Mouse (Mus musculus) right cerebral cortex, postnatal 10 days (tissue): ENCODE data around the gene Rpl9.

Experiments used
- DNase-seq, 2 experiments: peaks; one replicate each; pipeline ENCODE4 v3.0.0; 2021; ENCODE audit warnings: low spot score in 2 of 2

The Rpl9 gene

GRCm38 (mm10) chr5:65390648-65391644, at the start of gene Rpl9, which contains the start of gene Lias:
Rpl9 (minus strand) TSS chr5:65391444.
Lias (plus strand) TSS chr5:65391497.
- peak; percentile 99 to 100 for DNase-seq

DNA sequence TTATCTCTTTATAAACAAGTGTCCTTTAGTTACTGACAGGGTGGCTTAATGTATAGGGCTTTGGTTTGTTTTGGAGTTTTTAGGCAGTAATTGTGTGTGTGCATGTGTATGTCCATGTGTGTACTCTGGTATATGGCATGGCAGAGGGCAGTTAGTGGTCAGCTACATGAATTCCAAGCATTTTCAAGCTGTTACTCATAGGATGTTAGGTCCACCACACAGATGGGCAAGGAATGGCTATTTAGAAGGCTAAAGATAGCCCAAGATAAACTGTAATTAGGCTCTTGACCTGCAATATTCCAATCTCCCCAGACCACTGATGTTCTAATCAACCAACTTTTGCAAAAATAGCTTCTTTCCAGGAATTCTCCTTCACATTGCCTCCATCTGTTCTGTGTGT, 46.8 kb upstream of the Rpl9 start:
- DNase-seq, result no peak

DNA sequence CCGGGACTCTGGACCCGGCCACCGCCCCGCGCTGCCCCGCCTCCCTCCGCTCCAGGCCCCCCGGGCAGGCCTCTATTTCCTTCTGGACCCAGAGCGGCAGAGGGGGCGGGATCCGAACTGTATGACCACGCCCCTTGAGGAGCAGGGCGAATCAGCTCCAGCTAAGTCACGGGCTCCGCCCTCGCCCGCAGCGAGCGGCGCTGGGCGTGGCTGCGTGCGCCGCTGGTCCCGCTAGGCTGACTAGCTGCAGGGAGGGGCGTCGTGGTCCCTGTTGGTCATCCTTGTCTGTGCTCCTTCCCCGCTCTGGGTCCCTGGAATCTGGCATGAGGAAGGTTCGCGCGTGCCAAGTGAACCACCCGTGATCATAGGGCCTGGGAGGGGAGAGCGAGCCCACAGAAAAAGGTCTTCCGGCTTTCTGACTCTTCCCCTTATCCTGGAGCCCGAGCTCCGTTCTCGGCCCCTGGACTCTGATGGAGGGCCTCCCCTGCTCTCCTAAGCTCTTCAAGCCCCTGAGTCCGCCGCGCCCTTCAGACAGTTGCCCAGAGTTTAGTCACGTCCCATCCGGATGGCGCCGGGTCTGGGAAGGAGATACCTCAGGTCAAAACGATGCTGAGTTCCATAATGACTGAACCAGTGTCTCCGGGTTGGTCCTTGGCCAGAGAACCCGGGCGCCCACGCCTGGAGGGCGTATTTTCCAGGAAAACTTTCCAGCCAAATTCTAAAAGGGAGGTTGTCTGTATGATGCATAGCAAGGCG, 44.7 kb upstream of the Rpl9 start, which contains the start of gene Ugdh:
Ugdh (minus strand) TSS at position 144 of the 756 bp plus-strand sequence.
- DNase-seq, result peak; percentile 97 to 98

GRCm38 (mm10) chr5:65435363-65435805, 44.1 kb upstream of the Rpl9 start:
- no peak for DNase-seq

DNA sequence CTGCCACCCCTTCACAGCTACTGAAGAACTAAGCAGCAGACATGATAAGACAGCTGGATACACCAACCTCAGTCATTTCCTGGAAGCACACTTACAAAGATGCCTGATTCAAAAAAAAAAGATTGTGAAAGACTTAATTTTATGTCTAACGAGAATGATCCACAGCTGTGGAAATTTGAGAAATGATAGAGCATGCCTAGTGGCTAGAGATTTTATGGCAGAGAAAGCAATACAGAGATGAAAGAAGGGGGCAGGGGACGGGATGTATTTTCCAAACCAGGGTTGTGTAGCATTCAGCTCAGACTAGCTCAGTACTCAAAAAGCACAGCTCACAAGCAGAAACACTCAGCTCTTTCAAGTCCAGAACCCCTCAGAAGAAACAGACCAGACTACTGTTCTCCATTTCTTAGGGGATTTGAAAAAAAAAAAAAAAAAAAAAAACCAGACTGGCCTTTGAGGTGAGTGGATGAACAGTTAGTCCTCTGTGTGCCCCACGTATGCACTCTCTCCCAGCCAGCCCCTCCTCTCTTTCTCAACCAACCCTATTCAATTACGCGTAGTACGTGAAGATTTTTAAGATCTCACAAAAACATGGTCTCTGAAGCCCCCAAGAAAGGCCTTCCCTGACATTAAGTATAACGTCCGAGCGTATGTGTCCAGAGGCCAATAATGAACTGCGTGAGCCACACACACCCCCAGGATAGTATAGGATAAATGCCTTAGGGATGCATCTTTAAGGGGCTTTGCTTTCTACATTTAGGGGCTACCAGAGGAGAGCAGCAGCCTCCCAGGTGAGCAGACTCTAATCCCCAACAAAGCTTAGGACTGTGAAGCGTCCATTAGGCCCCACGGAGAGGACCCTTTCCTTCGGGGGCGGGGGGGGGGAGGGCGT, 43.5 kb upstream of the Rpl9 start:
- peak; percentile 44 to 65 for DNase-seq

DNA sequence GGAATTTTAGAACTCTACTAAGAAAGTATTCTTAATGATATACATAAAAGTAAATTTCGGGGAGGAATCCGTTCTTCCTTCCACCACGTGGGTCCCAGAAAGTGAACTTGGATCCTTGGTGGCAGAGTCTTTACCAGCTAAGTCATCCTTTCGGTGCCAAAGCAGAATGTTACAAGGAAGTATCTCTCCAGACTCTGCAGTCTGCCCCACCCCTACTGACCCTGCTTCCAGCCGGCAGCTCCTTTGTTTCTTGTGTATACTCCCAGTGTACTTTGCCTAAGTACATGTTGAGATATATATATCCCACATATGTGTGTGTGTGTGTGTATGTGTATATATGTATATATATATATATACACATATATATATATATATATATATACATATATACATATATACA, 38.2 kb upstream of the Rpl9 start:
- DNase-seq, result no peak

DNA sequence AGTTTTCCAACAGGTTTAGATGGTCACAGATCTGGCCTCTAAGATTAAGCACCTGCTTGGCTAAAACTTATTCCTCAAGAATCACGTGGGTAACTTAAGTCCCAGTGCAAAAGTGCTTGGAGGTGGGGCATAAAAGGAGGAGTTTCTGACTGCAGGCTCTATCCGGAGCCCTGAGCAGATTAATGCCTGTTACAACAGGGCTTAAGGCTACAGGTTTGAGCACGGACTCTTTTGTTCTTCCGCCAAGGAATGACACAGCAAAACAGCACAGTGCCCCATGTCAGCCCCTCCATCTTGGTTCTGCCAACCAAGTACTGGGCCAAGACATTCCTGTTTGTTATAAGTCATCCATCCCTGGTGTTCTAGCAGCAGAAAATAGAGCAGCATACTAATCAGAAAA, 37.1 kb upstream of the Rpl9 start:
- no peak for DNase-seq

DNA sequence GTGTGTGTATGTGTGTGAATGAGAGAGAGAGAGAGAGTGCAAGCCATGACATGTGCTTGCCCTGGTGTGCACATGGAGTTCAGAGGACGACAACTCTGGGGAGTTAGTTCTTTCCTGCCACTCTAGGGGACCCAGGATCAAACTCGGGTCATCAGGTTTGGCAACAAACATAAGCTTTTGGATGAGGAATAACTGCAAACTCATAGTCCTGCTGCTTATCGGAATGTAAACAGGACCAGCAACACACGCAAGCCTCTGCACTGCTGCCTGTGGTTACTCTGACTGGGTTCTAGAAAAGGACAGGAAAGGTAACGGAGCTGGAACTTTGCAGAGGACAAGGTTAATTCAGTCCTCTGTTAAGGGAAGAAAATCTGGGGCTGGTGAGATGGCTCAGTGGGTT, 34.0 kb upstream of the Rpl9 start:
- no peak for DNase-seq

- DNase-seq, result no peak
Measured at GRCm38 (mm10) chr5:65424215-65424614, 33.0 kb upstream of the Rpl9 start.

DNA sequence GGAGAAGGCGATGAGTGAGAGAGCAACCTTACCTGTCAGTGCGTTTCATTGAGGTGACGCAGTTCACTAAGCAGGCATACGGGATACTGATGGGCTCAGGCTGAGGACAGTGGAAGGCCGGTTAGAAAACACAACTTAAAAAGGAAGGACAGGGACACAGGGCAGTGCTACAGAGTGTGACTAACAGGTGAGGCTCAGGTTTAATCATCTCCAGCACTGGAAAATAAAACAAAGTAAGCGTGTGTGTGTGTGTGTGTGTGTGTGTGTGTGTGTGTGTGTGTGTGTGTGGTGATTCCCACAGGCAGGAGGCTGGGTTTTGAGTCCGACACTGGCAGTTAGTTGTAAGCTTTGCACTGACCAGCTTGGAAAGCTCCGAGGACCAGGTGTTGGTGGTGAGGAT, 31.6 kb upstream of the Rpl9 start:
- DNase-seq, result no peak

DNA sequence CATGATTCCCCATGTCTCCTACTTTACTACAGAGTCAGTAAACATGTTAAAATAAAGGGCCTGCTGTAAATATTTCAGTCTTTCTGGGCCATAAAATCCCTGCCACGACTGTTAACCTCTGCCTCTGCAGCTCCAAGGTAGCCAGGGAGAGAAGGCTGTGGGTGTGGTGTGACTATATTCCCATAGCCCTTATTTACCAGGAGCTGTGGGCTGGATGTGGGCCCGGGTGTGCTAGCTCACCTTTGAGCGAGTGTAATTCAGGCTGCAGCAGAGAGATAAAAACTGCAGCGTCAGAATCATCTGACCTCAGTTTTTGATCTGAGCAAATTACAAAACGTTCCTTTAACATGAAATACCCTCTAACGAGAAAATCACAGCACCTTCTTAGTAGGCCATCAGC, 29.6 kb upstream of the Rpl9 start:
- DNase-seq, result no peak

DNA sequence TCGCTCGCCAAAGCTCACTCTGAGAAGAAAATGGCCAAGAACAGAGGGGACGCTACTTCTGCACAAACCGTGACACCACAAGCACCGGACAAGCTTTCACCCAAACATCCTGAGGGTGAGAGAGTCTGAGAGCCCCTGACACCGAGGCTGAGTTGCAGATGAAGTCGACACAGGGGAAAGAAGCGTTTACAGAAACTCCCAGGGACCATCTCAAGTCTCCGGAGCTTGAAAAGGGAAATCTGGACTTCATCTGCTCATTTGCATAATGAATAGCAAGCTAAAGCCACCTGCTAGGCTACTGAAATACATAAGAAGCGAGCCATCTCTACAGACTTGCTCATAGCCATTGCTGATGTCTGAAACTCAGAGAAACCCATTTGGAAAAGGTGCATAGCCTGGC, 27.9 kb upstream of the Rpl9 start:
- DNase-seq, result no peak

DNA sequence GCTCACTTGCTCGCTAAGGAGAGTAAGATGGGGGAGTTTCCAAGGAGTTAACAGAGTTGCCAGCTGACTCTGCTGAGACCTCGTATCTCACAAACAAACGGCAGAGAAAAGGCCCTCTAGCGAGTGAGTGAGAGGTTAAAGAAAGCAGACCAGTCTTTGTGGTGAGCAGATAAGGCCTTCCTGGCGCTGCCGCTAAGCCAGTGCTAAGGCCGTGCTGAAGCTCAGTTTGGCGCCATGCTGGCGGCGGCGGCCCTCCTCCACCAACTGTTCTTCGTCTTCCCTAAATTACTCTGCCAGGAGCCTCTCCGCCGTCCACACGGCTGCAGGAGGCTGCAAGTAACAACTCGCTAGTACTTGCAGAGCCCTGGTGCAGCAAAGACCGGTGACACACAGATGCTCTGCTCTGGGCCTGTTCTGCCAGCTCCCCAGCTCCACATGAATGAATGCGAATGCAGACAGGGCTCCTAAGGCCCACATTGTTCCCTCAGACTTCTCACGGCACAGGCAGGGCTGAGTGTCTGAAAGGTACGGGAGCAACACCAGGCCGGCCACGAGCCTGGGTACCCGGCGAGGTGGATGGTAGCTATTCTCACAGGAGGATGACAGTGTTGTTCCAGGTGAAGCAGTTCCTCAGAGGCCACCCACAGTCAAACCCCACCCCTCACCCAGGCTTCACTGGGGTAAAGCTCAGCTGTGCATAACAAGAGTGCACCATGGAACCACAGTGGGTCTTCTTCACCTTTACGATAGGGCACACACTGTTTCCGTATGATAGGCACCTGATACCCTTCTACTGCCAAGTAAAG, 24.6 kb upstream of the Rpl9 start:
- DNase-seq, result no peak

DNA sequence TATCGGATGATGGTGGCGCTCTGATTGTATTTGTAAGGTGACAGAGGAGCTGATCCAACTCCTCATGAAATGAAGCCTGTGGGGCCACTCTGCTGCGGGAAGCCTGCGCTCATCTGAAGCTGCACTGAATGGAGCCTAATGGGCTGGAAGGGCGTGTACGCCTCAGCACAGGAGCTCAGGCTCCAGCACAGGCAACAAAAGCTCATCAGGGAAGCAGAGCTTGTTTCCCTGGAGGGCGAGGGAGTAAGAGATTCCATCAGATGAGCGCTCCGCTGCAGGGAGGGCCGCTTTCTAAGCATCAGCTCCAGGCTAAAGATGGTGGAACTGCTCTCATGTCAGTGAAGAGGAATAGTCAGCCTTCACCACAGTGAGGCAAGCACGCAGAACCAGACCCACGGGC, 16.7 kb upstream of the Rpl9 start:
- DNase-seq, result no peak

- peak; percentile 85 to 88 for DNase-seq
Measured at GRCm38 (mm10) chr5:65401251-65401994, 10.2 kb upstream of the Rpl9 start.

DNA sequence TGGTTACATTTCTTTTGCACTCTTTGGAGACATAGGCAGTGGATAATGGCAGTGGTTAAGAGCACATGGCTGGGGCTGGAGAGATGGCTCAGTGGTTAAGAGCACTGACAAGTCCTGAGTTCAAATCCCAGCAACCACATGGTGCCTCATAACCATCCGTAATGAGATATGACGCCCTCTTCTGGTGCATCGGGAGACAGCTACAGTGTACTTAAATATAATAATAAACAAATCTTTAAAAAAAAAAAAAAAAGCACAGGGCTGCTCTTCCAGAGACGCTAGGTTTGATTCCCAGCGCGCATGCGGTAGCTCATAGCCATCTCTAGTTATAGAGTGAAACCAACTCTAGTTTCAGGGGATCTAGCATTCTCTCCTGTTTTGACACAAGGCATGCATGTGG, 3.2 kb upstream of the Rpl9 start:
- DNase-seq, result no peak

- DNase-seq, result no peak
Measured at GRCm38 (mm10) chr5:65391753-65392152, 509 bp upstream of the Rpl9 start.

DNA sequence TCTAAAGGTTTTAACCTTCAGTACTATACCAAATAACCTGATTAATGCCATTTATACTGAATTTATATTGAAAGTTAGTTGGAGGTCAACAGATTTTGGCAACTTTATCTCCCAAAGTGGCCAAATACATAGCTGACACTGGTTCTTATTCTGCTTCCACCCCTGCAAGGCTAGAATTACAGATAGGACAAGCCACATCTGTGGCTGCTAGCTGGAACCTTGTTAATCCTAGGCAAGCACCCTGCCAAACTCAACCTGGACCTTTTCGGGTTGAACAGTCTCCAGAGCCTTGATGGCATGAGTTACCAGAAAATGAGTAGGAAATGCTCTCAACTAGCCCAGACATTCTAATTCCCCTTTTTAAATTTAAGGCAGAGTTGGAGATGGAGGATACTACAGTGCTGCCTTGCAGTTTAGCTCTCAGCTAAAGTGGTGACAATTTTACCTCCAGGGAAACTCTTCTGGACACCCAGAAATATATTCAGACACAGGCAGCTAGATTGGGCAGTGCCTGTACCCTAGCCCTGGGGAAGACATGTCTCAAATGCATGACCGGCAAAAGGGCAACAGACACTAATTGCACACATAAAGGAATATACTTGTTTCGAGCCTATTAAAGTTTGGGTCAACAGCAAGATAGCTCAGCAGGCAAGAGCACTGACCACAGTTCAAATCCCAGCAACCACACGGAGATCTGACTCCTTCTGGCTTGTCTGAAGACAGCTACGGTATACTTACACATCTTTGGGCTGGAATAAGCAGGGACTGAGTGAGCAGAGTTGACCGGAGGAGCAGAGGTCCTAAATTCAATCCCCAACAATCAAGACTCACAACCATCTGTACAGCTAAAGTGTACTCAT, 4.0 kb downstream of the Rpl9 start:
- no peak for DNase-seq

GRCm38 (mm10) chr5:65385704-65386103, 5.5 kb downstream of the Rpl9 start:
- no peak for DNase-seq
